Mouse (Mus musculus) naive thymus-derived CD4-positive, alpha-beta T cell, adult 2 months (primary cell): ENCODE data around the gene Mrps27.

Source experiments
- DNase-seq: peaks from one replicate; pipeline ENCODE4 v3.0.0-alpha.2; 2011; ENCODE audit warnings: low read depth

Gene Mrps27

DNA sequence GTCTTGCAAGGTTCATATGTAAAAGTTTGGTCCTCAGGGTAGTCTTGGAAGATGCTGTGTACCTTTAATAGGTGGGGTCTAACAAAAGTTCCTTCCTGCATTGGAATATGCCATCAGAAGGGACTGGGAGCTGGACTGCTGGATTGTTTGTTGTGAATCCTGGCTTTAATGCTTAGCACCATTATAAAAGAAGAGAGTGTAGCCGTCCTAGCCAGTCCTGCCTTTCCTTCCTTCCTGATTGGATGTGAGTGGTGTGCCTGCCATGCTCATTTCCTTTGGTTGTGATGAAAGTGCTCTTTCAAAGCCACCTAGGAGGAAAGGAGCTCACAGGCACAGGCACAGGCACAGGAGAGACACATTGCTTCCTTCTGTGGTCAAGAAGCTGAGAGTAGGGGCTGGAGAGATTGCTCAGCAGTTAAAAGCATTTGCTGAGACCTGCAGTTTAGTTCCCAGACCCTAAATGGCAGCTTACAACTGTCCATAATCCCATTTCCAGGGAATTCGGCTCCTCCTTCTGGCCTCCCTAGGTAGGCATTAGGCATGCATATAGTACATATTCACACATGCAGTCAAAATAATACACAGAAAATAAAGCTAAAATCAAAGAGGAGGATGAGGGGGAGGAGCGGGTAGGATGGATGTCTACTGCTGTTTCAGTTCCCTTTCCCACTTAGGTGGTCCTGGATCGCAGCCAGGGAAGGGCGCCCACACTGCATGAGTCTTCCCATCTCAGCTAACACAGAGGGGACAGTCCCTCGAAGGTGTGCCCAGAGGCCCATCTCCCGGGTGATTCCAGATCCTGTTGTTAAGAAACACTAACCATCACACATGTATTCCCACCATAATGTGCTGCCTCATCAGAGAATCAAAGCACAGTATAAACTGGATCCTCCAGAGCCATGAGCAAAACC lies 43.6 kb downstream of the Mrps27 start:
- DNase-seq, result no peak

DNA sequence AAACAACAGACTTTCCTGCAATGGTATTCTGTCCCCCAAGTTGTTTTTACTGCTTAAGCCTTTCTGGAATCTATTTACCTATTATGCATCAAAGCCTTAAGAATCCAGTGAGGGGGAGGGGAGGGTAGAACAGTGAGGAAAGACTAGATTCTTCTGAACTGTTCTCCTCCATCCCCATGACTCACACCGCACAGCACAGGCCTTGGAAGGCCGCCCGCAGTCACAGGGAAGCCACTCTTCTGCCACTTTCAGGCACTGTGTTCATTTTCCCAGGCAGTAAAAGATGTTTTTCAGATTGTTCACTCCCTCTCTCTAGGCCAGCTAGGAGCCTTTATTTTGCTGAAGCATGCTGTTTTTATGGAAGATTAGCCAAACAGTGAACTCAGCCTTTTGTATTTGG lies 46.8 kb downstream of the Mrps27 start:
- DNase-seq, result no peak

DNA sequence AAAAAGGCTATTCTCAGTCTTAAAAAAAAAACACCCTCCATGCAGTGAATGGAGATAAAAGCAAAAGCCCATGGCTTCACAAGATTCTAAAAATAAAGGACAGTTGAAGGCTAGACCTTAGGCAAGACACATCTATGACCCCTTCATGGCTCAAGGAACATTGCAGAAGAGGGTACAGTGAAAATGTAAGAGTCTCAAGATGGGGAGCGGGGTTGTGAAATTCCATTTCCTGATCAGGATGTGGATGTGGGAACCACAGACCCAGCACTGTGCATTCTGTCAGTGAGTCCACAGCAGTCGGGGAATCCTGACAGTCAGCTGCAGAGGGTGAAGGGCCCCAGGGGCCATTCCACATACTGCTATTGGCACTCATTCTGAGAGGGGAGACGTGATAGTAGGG lies 48.5 kb downstream of the Mrps27 start:
- no peak for DNase-seq

- no peak for DNase-seq
Observed at GRCm38 (mm10) chr13:99394694-99395093, 50.1 kb downstream of the Mrps27 start.

DNA sequence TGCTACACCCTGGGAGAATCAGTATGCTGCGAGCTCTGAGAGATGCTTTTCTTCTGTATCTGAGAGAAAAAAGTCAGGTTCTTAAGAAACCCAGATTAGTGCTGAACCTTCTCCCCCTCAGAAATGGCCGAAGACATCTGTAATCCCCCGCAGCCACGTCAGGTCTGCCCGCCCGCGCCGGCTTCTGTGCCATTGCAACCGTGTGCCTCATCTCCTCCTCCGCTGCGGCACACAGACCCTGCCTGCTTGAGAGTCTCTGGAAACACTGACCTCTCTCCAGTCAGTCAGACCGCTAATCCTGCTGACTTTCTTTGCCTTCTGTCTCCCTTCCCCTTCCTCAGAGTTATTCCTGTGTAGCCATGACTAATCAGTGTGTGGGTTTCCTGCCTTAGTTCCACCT lies 50.9 kb downstream of the Mrps27 start:
- DNase-seq, result no peak

- DNase-seq, result no peak
Observed at GRCm38 (mm10) chr13:99397228-99397627, 52.6 kb downstream of the Mrps27 start.

DNA sequence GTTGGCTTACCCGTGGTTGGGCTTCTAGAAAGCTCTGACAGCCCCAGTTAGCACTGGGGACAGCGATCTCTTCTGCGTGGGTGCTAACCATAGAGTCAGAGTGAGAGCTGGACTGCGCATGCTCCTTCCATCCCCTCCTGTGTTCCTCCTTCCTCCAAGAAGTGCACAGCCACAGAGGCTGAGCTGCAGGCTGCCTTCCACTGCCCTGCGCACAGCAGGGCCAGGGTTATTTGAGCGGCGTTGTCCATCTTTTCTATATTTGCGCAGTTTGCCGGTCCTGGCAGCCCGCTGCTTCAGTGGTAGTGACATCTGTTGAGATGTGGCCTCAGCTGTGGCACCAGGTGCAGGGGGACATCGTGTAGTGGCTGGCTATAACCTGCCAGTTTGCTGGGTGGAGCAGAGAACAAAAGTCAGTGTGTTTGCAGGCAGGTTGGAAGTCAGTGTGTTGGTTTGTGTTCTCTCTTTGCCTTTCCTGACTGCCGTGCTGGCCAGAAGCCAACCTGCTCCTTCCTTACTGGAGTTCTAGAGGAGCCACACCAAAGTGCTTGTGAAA lies 53.6 kb downstream of the Mrps27 start:
- no peak for DNase-seq

DNA sequence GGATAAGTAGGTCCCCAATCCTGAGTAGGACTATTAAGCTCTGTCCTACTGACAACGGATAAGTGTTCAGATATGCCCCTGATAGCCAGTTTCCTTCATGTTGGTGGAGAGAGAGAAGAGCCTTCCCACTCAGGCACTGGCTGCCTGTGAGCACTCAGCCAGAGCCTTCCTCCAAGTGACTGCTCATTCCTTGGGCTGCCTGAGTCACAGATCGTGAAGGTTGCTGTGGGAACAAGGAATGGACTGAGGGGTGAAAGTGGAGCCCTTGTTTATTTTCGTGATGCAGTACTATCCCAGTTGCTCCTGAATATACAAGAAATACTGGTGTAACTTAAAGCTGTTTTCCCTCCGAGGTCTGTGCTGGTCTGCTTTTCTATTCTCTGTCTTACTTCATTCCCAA lies 54.8 kb downstream of the Mrps27 start:
- DNase-seq, result no peak

DNA sequence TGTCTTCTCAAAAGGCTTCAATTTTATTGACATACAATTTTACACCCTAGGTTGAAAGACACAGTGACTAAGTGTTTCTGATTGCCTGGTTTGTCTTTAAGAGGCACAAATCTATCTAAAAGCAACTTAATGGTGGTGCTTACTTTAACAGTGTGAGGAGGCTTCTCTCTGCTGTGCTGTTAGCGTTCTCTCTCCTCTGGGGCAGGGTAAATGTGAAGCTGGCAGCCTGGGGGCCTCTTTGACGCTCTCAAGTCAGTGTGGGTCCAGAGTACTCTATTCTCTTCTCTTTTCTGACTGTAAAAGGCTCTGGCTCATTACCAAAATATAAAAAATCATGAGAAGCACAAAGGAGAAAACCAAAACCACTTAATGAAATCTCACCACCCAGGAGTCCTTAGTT lies 64.6 kb downstream of the Mrps27 start:
- DNase-seq, result no peak

DNA sequence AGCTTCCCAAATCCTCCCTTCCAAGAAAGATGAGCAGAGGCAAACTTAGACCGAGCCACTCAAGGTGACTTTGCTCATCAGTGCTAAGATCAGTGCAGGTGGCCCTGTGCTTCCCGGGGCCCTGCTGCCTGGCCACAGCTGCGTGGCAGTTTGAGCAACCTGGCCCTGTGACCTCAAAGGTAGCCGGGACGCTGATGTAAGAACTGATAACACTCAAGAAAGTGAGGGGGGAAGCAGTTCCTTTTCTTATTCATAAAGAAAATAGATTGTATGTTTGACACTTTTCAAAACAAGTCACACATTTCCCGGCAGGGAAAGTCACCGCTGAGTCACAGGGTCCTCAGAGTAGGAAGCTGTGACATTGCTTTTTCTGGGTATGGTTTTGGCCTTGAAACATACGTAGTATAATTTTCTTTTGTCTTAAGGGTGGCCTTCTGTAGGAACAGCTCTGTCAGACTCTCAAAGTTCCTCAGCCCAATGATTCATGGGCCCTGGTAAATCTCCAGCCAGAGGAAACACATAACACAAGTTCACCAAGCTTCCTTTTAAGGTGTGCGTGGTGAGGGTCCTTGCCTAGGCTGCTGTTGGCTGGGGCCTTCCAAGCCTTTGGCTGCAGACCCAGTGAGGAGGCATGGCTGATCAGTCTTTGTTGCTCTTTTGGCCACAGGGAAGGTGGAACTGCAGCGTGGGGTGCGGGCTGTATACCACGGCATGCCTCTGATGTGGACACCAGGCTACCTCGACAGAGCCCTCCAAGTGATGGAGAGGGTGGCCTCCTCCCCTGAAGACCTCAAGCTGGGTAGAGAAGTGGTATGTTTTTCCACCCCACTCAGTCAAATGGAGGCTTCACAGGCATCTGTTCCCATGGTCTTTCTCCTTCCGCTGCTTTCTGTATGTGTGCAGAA lies 66.3 kb downstream of the Mrps27 start:
- DNase-seq, result no peak

DNA sequence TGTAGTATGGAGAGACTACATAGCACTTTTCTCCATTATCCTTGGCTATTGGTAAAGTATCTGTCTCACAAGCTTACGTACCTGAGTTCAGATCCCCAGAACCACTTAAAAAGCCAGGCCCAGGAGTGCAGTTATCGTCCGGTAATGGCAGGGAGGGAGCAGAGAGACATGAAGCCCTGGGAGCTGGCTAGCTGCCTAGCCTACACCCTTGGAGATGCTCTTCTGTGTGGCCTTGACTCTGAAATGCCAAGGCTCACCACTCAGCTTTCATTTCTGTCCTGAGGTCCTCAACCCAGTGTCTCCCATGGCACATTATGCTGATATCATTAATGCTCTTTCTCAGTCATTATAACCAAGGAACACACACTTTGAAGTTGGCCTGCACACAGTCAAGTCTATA lies 67.2 kb downstream of the Mrps27 start:
- DNase-seq, result no peak

DNA sequence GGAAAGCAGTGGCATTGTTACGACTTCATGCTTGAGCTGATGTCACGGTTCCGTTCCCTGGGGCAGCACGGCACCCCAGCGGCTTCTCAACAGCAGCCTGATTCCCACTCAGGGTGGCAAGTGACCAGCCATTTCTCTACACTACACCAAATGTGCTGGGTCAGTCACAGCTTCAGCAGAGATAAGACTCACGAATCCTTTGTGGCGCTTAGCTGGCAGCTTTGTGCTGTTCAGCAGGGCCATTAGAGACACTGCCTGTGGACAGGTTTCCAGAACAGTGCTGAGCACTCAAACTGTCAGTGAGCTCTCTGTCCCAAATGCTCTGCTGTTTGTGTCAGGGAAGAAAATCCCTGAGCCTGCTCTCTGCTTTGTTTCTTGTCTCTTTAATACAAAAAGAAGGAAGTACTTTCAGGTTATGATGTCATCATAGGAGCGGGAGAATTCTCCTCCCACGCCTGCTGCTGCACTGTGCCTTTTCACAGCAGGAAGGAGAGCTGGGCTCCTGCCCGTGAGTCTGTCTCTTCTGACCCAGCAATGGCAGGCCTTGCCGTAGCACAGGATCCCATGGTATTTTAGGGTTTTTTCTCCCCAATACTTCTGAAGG lies 68.0 kb downstream of the Mrps27 start:
- DNase-seq, result no peak

DNA sequence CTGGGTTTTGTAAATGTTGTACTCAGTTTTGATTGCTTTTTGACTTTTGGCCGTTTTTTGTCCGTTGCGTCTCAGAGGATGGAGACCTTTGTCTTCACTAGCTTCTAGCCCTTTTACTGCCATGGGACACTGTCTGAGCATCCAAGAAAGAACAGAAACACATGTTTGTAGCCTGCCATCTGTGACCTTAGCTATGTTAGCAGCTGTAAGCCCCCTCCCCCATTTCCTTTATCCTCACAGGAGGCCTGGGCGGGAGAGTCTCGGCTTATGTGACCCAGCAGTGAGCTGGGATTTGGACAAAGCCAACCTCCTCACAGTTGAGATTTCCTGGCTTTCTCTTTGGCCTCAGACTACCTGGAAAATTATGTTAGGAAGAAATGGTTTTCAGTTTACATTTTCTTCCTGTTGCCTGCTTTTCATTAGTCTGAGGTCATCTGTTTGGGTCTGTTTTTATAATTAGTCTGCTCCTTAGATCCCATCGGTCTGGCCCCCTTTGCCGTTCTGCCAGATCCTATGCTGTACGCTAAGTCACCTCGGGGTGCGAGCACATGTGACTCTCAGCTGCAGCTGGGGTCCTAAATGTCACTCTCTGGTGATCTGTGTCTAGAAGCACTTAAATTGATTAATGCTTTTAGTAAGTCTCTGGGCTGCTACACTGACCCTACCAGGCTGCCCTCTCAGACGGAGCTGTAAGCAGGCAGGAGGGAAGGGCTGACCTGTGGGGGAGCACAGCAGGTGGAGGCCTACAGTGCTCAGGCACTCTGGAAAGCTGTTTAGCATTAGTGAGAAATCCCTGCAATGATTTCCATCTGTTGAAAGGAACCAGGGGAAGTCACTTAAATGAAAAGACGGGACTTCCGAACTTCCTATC lies 69.1 kb downstream of the Mrps27 start:
- no peak for DNase-seq

- no peak for DNase-seq
Observed at GRCm38 (mm10) chr13:99414352-99414742, 69.8 kb downstream of the Mrps27 start.

GRCm38 (mm10) chr13:99416601-99417000 lies 72.0 kb downstream of the Mrps27 start:
- no peak for DNase-seq

GRCm38 (mm10) chr13:99423581-99423980 lies 79.0 kb downstream of the Mrps27 start:
- DNase-seq, result no peak

DNA sequence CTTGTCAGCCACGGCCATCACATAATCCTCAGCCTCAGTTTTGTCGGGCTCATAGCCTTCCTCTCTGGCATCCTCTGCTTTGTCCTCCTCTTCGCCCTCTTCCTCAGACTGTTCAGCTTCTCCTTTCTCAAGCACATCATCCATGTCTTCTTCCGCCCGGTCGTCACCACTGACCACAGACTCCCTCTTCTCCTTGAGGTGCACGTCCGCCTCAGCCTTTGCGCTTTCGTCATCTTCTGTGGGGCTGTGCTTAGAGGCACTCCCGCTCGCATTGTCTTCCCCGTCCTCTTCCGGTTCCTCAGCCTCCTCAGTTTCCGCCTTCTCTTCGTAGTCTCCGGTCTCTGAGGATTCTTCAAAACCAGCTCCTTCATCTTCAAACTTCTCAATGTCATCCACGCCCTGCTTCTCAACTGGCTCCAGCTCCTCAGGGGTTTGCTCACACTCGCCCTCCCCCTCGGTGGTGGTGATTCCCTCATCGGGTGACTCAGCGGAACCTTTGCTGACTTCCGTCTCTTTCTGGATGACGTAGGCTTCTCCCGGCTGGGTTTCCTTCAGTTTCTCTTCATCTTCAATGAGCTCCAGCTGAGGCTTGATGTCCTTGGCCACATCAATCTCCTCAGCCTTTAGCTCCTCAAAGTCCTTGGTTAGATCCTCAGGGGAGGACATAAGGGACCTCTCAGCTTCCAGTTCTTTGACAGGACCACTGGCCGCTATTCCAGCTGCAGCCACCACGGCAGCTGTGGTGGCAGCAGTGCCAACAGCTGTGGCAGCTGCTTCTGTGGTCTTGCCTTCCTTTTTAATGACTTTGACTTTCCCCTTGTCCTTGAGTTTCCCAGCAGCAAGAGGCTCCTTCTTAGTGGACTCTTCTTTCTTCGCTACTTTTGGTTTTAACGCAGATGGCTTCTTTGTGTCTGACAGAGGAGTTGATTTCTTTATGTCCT lies 88.8 kb downstream of the Mrps27 start:
- no peak for DNase-seq

DNA sequence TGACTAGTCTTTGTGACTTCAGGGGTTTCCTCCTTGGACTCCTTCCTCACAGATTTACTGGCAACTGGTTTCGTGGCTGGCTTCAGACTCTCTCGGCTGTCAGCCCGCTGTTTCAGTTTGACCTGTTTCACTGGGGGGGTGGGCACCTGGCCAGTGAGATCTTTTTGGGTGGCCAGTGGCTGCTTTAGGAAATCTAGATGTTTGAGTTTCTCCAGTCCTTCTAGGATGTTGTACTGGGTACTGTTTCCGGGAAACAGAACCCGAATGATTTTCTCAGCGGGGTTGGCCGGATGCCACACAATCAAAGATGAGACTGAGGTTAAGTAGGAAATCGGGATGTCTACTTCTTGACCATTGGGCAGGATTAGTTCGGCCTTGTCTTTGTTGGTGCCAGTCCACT lies 89.9 kb downstream of the Mrps27 start:
- no peak for DNase-seq

DNA sequence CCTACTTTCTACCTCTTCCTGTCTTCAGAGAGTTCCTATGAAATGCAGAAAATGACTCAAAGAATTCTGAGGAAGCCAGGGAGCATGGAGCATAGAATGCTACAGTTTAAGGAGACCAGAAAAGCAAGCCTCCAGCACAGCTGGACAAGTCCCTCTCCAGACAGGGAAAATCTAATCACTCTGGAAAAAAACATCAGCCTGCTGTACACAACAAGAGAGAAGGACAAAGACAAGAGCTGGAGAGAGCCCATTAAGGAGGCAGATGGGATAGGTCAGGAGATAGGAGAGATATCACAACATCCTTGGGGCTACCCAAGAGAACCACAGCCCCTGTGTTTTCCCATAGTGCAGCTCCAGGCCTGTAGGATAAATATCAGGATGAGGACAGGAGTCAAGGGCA lies 92.5 kb downstream of the Mrps27 start:
- DNase-seq, result no peak

DNA sequence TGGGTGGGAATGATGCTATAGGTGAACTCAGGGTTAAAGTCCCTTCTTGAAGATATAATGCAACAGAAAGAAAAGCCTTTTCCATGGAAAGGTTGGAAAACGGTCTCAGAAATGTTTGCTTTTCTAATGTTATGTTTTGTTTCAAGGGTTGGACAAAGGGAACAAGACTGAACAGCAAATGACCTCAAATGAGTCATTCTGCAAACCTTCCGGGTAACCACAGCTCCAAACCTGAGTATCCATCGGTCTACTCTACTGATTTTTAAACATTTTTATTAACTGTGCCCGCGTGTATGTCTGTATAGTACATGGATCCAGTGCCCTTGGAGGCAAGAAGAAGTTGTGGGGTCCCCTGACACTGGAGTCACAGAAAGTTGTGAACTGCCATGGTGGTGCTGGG lies 94.8 kb downstream of the Mrps27 start:
- no peak for DNase-seq
